Mouse (Mus musculus) myocyte (in vitro differentiated cells): ENCODE measurements at regions not wholly inside any gene's neighbourhood (a gene's known extent, or its start where the extent isn't known, plus 50 kb on each side); places are given as distances from the start of the nearest gene placed in this dataset.

Source experiments
- H3K27me3 ChIP-seq: one replicate; pipeline ENCODE4 v1.6.1; 2011; ENCODE audit not compliant: control insufficient read depth, insufficient read depth, insufficient read length
- H3K36me3 ChIP-seq: one replicate; pipeline ENCODE4 v1.6.1; 2011; ENCODE audit not compliant: control insufficient read depth, insufficient read depth
- H3K4me2 ChIP-seq: one replicate; pipeline ENCODE4 v1.6.1; 2011; ENCODE audit warnings: low read depth, control low read depth
- H3K4me3 ChIP-seq: one replicate; pipeline ENCODE4 v1.5.1; 2011; ENCODE audit warnings: mild to moderate bottlenecking, control low read depth, moderate library complexity
- H3K79me2 ChIP-seq: one replicate; pipeline ENCODE4 v1.6.1; 2011; ENCODE audit not compliant: control insufficient read depth, insufficient read depth
- H3ac ChIP-seq: one replicate; pipeline ENCODE4 v1.6.1; 2011; ENCODE audit not compliant: control insufficient read depth, insufficient read length
- CEBPB ChIP-seq: IDR thresholded peaks from 2 replicates; pipeline ENCODE4 v1.6.1; 2011; ENCODE audit warnings: mild to moderate bottlenecking, moderate library complexity; ENCODE audit not compliant: poor library complexity, insufficient read depth, severe bottlenecking
- E2F4 ChIP-seq: IDR thresholded peaks from one replicate; pipeline ENCODE4 v1.6.1; 2011; ENCODE audit warnings: mild to moderate bottlenecking, control low read depth, moderate library complexity; ENCODE audit not compliant: insufficient read depth
- MAX ChIP-seq: IDR thresholded peaks from one replicate; pipeline ENCODE4 v1.6.1; 2011; ENCODE audit warnings: low read depth, mild to moderate bottlenecking, control low read depth
- MYOD1 ChIP-seq, 3 experiments: IDR thresholded peaks; one replicate each; pipeline ENCODE4 v1.6.1; 2011; ENCODE audit warnings: control low read depth in 2 of 3, low read depth in 2 of 3, mild to moderate bottlenecking in 2 of 3, moderate library complexity in 1 of 3; ENCODE audit not compliant: insufficient read length in 2 of 3, control insufficient read depth in 1 of 3
- MYOG ChIP-seq, 3 experiments: IDR thresholded peaks; one replicate each; pipeline ENCODE4 v1.6.1; 2011; ENCODE audit warnings: control low read depth in 2 of 3, low read depth in 2 of 3, mild to moderate bottlenecking in 2 of 3; ENCODE audit not compliant: insufficient read length in 2 of 3, control insufficient read depth in 1 of 3, insufficient read depth in 1 of 3
- POLR2A ChIP-seq: IDR thresholded peaks from one replicate; pipeline ENCODE4 v1.6.1; 2011; ENCODE audit warnings: low read depth, mild to moderate bottlenecking, control low read depth, moderate library complexity; ENCODE audit not compliant: insufficient read length
- POLR2AphosphoS2 ChIP-seq: IDR thresholded peaks from one replicate; pipeline ENCODE4 v1.6.1; 2011; ENCODE audit warnings: low read depth, control low read depth; ENCODE audit not compliant: insufficient read length
- REST ChIP-seq: IDR thresholded peaks from one replicate; pipeline ENCODE4 v1.6.1; 2011; ENCODE audit warnings: mild to moderate bottlenecking, control low read depth, moderate library complexity; ENCODE audit not compliant: insufficient read depth, insufficient read length
- SRF ChIP-seq: IDR thresholded peaks from one replicate; pipeline ENCODE4 v1.6.1; 2011; ENCODE audit warnings: low read depth; ENCODE audit not compliant: control insufficient read depth, insufficient read length
- TCF12 ChIP-seq: IDR thresholded peaks from one replicate; pipeline ENCODE4 v1.6.1; 2011; ENCODE audit warnings: mild to moderate bottlenecking, control low read depth; ENCODE audit not compliant: poor library complexity, insufficient read depth, severe bottlenecking
- TCF3 ChIP-seq: IDR thresholded peaks from one replicate; pipeline ENCODE4 v1.6.1; 2011; ENCODE audit warnings: low read depth, control low read depth; ENCODE audit not compliant: insufficient read length
- USF1 ChIP-seq: IDR thresholded peaks from one replicate; pipeline ENCODE4 v1.6.1; 2011; ENCODE audit warnings: low read depth, mild to moderate bottlenecking, control low read depth, moderate library complexity

DNA sequence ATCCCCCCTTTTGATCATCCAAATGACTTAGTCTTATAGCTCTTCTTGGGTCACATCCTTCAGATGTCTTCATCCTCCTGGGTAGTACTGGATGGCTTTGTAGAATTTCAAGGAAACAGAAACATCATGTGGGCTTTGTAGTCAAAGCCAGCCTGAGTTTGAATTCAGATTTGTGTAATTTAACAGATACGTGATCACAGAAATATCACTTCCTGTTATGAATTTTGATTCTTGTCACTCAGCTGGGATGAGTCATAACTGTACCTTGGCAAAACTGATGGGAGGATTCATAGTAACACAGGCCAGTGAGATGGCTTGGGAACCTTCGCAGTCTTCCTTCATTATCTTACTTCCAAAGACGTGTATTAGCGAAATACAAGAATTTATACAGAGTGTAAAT is 222.2 kb upstream of the 4930412O13Rik start:
- no peak for TF ChIP-seq MYOG (IDR thresholded peaks at IDR 0.05; ENCODE audit: control insufficient read depth in 1 of 3, insufficient read depth in 1 of 3, insufficient read length in 2 of 3, low read depth in 2 of 3)
- TF ChIP-seq E2F4 = no peak
- TF ChIP-seq REST = no peak
- no peak for TF ChIP-seq SRF
- TF ChIP-seq POLR2A = no peak
- no peak for TF ChIP-seq POLR2AphosphoS2
- TF ChIP-seq MAX = no peak
- no peak for TF ChIP-seq CEBPB
- Histone ChIP-seq H3K4me2 (no peak overlapping the region), H3K4me3 (no peak overlapping the region), H3K27me3 (no peaks in the 10 kb centered on the region), H3K79me2 (no peaks in the 10 kb centered on the region), H3K36me3 (no peaks in the 10 kb centered on the region), H3ac (no peak overlapping the region)

DNA sequence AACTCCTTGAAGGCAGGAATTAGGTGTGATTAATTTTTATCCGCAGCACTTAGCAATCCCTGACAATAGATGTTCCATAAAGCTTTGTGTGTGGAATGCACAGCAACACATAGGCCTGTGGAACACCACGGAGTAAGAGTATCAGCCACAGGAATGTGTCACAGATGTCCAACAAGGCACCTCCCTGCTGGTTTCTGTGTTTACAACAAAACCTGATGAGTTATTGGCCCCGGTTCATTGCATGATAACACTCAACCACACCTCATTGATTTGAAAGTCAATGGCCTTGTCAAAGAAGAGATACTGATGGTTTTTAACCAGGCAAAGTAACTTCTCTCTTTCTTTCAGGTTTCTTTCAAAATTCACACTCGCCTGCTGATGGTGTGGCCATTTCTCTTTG is 211.4 kb upstream of the 4930412O13Rik start:
- H3K4me3 ChIP-seq = no peak overlapping the region
- no peaks in the 10 kb centered on the region for H3K79me2 ChIP-seq
- no peak overlapping the region for H3K4me2 ChIP-seq
- no peak overlapping the region for H3ac ChIP-seq
- no peaks in the 10 kb centered on the region for H3K27me3 ChIP-seq
- no peaks in the 10 kb centered on the region for H3K36me3 ChIP-seq
- TF ChIP-seq USF1 (no peak), MYOG (IDR thresholded peaks at IDR 0.05; ENCODE audit: control insufficient read depth in 1 of 3, insufficient read depth in 1 of 3, insufficient read length in 2 of 3, low read depth in 2 of 3) (peak in 1 of 3 experiments; percentile 7)

DNA sequence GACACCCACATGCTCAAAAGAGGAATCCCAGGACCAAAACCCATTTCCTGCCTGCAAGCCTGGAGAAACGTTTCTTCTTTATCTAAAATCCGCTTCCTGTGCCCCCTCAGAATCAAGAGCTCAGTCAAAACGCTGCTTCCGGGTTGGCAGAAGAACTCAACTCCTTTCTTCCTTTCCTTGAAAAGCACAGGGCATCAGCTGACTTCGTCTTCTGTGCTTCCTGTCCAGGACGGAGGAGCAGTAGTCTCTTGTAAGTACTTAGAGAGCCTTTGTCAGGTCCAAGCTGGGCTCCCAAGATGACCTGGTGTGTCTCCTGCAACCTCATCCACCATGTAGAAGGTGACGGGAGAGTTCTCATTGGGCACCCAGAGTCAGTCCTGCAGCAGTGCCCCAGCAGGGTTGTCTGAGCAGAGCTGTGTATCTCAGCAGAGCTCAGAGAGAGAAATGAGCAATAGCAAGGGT is 199.3 kb upstream of the 4930412O13Rik start:
- H3K27me3 ChIP-seq = no peaks in the 10 kb centered on the region
- no peak overlapping the region for H3K4me2 ChIP-seq
- no peaks in the 10 kb centered on the region for H3K36me3 ChIP-seq
- no peaks in the 10 kb centered on the region for H3K79me2 ChIP-seq
- TF ChIP-seq POLR2A = no peak
- H3K4me3 ChIP-seq = no peak overlapping the region
- H3ac ChIP-seq = no peak overlapping the region

DNA sequence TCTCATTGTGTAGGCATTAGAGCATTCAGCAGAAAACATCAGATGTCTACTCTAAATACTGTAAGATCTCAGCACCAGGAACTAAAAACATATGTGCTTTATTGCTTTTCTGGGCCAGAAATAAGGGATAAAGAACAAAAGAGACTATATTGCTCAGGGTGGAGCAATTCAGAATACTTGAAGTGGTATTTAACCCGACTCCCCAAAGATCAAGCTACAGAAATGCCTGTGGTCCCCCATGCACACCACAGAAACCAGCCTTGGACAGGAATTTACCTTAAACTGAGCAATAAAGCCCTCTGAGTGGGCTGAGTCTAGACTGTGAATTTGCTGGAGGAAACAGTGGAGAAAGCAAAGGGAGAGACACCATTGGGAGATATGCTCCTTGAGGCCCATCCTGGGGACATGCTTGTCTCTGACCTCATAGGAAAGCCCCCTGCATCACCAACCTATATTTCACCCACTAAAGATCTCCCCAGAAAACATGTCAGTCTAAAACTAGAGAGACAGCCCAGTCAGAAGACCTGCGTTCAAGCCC is 197.3 kb upstream of the 4930412O13Rik start:
- H3ac ChIP-seq = no peak overlapping the region
- TF ChIP-seq TCF3 = no peak
- TF ChIP-seq USF1 = no peak
- no peak for TF ChIP-seq CEBPB
- no peak for TF ChIP-seq E2F4
- TF ChIP-seq MYOG (IDR thresholded peaks at IDR 0.05; ENCODE audit: control insufficient read depth in 1 of 3, insufficient read depth in 1 of 3, insufficient read length in 2 of 3, low read depth in 2 of 3) = no peak
- no peak for TF ChIP-seq MAX
- TF ChIP-seq SRF = no peak
- TF ChIP-seq TCF12 = no peak
- no peak for TF ChIP-seq POLR2AphosphoS2
- H3K36me3 ChIP-seq = no peaks in the 10 kb centered on the region
- no peak overlapping the region for H3K4me2 ChIP-seq
- no peaks in the 10 kb centered on the region for H3K79me2 ChIP-seq
- no peaks in the 10 kb centered on the region for H3K27me3 ChIP-seq
- H3K4me3 ChIP-seq = no peak overlapping the region

DNA sequence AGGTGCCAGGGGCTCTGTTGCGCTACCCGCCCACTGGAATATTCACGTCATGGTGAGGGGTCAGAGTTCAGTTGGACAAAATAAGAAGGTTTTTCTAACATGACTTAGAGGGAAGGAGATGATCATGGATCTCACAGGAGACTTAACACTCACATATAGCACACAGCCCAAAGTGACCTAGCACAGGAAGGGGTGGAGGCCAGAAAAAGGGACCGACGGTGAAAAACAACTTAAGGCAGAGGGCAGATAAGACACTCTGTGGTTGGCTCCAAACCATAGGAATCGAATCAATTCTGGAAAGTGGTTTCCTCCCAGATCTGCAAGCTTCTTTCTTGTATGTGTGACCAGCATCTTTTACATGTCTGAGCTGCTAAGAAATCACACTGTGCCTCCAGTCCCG is 192.9 kb upstream of the 4930412O13Rik start:
- Histone ChIP-seq H3K4me3 (no peak overlapping the region), H3K36me3 (no peaks in the 10 kb centered on the region), H3K4me2 (no peak overlapping the region), H3K79me2 (no peaks in the 10 kb centered on the region), H3ac (no peak overlapping the region), H3K27me3 (no peaks in the 10 kb centered on the region)
- no peak for TF ChIP-seq POLR2AphosphoS2
- no peak for TF ChIP-seq TCF3

DNA sequence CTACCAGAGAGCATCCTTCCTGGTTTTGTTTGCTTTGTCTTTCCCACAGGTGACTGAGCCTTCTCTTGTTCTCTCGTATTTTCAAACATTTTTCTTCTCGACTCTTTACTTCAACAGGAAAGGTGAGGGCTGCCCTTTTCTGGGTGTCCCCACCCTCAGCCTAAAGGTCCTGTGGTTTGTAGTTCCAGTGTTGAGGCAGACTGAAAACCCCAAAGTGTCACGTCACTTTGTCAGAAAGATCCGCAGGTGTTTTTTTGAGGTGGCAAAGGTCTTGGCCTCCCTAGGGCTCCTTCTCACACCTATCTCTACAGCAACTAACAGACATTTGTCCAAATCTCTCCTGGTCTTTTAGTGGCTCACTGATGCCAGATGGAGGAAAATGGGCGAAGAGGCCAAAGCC is 191.5 kb upstream of the 4930412O13Rik start:
- no peaks in the 10 kb centered on the region for H3K27me3 ChIP-seq
- no peaks in the 10 kb centered on the region for H3K36me3 ChIP-seq
- H3K79me2 ChIP-seq = no peaks in the 10 kb centered on the region
- no peak overlapping the region for H3K4me3 ChIP-seq
- TF ChIP-seq CEBPB (no peak), POLR2A (no peak), MYOD1 (IDR thresholded peaks at IDR 0.05; ENCODE audit: control insufficient read depth in 1 of 3, insufficient read length in 2 of 3, low read depth in 2 of 3) (no peak), E2F4 (no peak), TCF3 (no peak), SRF (no peak), MYOG (IDR thresholded peaks at IDR 0.05; ENCODE audit: control insufficient read depth in 1 of 3, insufficient read depth in 1 of 3, insufficient read length in 2 of 3, low read depth in 2 of 3) (no peak), MAX (no peak)
- no peak overlapping the region for H3K4me2 ChIP-seq
- H3ac ChIP-seq = no peak overlapping the region
